Mouse (Mus musculus) megakaryocyte, embryonic 14.5 days (primary cell): ENCODE data around the gene Gm39566.

ENCODE experiments used
- FLI1 ChIP-seq: IDR thresholded peaks from 2 replicates; pipeline ENCODE4 v1.6.1; 2012; ENCODE audit warnings: low read length, inconsistent platforms, mixed read lengths
- GATA1 ChIP-seq: IDR thresholded peaks from 3 replicates; pipeline ENCODE4 v1.6.1; 2012; ENCODE audit warnings: mixed read lengths, low read length, inconsistent platforms, borderline replicate concordance

DNA sequence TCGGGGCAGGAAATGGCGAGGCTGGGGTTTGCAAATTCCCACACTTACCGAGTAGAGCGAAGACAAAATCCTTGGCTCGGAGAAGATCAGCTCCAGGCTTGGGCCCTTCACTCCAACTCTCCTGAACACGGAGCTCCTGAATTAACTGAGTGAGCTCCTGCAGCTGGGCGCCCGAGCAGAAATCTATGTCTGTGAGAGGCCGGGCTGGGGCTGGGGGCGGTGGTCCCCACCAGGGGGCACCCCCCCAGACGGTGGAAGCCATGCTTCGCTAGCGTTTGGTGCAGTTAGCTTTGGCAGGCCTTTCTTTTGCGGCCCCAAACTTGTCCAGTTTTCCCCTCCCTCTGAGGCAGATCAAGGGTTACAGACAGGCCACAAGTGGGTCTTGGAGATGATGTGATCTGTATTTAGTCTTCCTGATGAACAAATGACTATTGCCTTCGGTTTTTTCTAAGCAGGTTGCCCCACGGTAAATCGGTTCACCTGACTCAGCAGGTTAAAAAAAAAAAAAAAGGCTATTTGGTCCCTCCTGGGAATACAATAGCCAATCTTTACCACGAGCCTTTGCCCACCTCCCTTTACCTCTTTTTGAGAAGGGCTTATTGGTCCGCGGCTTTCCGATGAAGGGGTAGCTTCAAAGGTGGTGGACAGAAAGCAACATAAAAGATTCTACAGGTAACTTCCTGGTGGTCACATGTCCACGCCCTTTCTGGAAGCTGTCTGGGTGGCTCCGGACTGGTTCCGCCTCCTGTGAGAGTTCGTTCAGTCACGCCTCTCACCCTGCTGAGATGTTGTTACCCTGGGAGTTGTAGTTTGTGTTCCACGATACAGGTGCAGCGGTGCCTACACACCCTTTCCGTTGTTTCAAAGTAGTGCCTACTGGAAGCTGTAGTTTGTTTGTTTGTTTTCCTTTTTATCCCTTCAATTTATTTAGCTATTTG lies 9.9 kb downstream of the Gm39566 start, which contains the start of gene Tmem102:
- no peak for TF ChIP-seq FLI1
- no peak for TF ChIP-seq GATA1
